Mouse (Mus musculus): Measurements from ENCODE around the gene Polr2e. TPM values are rescaled to one million over a fixed set of nuclear protein-coding genes. Genes with fewer than 3 reads are reported as not detected.

Gene Polr2e
- polyA plus RNA-seq (2015; fragmentation: Nextera tagmentation; extraction: Ambion mirVana): 206 and 218 TPM in 2 replicates

DNA sequence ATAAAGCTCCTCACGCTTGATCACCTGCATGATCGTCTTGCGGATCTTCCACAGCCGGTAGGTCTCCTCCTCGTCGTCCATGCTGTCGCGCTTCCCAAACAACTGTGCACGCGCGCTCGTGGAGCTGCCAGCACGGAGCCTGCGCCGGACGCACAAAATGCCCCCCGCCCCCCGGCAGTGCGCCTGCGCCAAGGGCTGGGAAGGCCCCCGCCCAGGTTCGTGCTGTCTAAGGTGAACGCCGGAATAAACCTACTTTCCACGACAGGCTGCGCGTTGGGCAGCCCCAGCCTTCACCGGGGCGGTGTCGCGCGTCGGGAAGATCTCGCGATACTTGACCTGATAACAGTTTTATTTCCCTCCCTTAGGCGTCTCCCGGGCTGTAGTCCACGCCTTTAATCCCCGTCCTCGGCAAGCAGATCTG, at the start of gene Polr2e:
TSS of gene Polr2e (minus strand) at position 237 of the 421 bp plus-strand sequence.
- peak within 1 kb of the TSS; percentile 73 for H3K4me2 ChIP-seq (replicated peaks)
- peak within 1 kb of the TSS; percentile 45; the same call in 1 of the 2 replicates for H3K27ac ChIP-seq
- peak within 1 kb of the TSS; percentile 69 for H3K4me3 ChIP-seq (replicated peaks)
- H3K9ac ChIP-seq: peak within 1 kb of the TSS; percentile 70
- H3K9me3 ChIP-seq: no peaks in the 10 kb centered on the region
- peak; percentile 96 for ATAC-seq
- H3K36me3 ChIP-seq: peaks cover 28% of the 10 kb centered on the region
- H3K4me1 ChIP-seq (replicated peaks): peaks cover 17% of the 10 kb centered on the region
- WGBS: under 1% methylated on average over 40 of the region's 40 CpGs
- no peaks in the 10 kb centered on the region for H3K27me3 ChIP-seq (replicated peaks)

DNA sequence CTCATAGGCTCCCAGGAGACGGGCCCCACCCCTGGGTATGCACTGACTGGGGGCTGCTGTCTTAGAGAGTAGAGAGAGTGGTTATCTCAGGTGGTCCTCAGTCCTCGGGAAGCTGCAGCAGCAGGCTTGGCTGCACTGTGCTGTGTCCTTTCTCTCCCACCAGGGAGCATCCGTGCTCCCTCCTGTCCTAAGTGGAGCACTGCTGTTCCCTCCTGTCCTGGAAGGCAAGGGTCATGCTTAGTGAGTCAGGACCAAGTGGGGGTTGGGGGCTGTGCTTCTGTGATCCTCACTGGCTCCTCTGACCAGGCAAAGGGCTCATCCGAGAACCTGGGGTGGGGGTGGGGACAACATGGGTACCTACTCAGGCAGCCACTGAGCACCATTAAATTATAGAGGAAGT, 49.6 kb upstream of the Polr2e start:
- H3K27me3 ChIP-seq (replicated peaks): no peaks in the 10 kb centered on the region
- no peak overlapping the region for H3K4me2 ChIP-seq (replicated peaks)
- H3K4me1 ChIP-seq (replicated peaks): 0 out of 2 replicates have a peak, but pooled peaks cover 15% of the 10 kb centered on the region
- no peak overlapping the region for H3K27ac ChIP-seq
- ATAC-seq: 0 out of 2 replicates have a peak, but pooled peaks have one; percentile 25
- H3K9ac ChIP-seq: no peak overlapping the region
- H3K4me3 ChIP-seq (replicated peaks): no peak overlapping the region
- H3K9me3 ChIP-seq: no peaks in the 10 kb centered on the region
- peaks cover 3% of the 10 kb centered on the region; the same call in 1 of the 2 replicates for H3K36me3 ChIP-seq
- WGBS: 55% methylated on average over 4 of the region's 4 CpGs

DNA sequence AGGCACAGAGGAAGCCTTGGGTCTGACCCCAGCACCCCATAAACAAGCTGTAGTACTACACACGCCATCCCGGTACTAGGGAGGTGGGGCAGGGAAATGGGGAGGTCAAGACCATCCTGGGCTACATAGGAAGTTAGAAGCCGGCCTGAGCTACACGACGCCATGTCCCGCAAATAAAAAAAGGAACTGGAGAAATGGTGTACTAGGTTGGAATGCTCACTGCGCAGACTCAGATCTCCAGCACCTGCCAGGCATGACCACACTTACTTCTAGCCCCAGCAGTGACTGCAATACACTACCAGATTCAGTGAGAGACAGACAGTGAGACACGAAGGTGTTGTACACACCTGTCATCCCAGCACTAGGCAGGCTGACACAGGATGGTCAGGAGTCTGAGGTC, 47.9 kb upstream of the Polr2e start:
- H3K27ac ChIP-seq: no peak overlapping the region
- peaks cover 16% of the 10 kb centered on the region; the same call in 1 of the 2 replicates for H3K4me1 ChIP-seq (replicated peaks)
- no peak for ATAC-seq
- peaks cover 10% of the 10 kb centered on the region for H3K36me3 ChIP-seq
- H3K27me3 ChIP-seq (replicated peaks): no peaks in the 10 kb centered on the region
- H3K4me3 ChIP-seq (replicated peaks): no peak overlapping the region
- no peaks in the 10 kb centered on the region for H3K9me3 ChIP-seq
- WGBS: 87% methylated on average over 8 of the region's 8 CpGs
- H3K9ac ChIP-seq: no peak overlapping the region
- no peak overlapping the region for H3K4me2 ChIP-seq (replicated peaks)

DNA sequence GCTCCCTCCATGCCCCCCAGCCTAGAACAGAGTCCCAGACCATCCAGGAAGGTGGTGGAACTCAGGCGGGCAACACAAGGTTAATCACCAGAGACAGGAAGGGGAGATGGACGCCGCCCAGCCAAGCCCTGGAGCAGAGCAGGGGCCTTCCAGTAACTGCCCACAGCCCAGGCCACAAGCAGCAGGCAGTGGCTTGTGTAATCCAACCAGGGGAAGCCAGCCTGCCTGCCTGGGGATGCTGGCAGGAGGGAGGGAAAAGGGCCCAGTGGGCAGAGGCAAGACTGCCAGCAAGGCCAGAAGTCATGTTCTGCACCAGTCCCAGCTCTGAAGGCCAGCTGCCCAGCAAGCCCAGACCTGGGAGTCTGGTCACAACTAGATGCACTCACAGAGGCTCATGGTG, 47.3 kb upstream of the Polr2e start:
- peaks cover 16% of the 10 kb centered on the region; the same call in 1 of the 2 replicates for H3K4me1 ChIP-seq (replicated peaks)
- no peak overlapping the region for H3K27ac ChIP-seq
- H3K9me3 ChIP-seq: no peaks in the 10 kb centered on the region
- H3K9ac ChIP-seq: no peak overlapping the region
- WGBS: 68% methylated on average over 3 of the region's 3 CpGs
- no peaks in the 10 kb centered on the region for H3K27me3 ChIP-seq (replicated peaks)
- no peak overlapping the region for H3K4me2 ChIP-seq (replicated peaks)
- H3K4me3 ChIP-seq (replicated peaks): no peak overlapping the region
- H3K36me3 ChIP-seq: peaks cover 15% of the 10 kb centered on the region
- ATAC-seq: no peak

DNA sequence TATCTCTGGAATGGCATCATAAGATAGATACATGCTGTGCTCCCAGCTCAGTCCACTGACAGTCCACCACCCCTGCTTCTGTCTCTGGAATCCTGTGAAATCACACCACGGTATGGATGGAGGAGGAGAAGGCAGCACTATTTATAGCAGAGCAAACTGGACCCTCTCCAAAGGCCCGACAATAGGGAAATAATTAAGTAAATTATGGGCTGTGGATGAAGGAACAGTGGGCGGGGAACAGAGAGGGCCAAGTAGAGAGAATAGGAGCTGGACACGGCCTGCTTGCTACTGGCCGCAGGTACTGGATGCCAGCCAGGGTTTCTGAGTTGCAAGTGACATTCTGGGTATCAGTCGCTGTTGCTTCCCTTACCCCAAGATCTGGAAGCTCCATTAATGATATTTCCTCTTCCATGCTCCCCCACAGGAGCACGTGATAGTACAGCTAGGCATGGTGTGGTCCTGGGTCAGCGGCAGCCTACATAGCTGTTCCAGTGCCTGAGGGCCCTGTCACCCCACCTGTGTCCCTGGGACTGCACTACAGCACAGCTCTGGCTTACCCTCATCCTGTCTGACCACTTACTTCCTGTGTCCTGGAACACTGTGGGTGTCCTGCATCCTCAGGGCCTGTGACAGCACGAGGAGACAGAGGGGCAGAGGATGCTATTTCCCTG, 45.4 kb upstream of the Polr2e start:
- H3K9me3 ChIP-seq: no peaks in the 10 kb centered on the region
- H3K9ac ChIP-seq: 0 out of 2 replicates have a peak overlapping the region, but pooled peaks have one; percentile 8
- ATAC-seq: no peak
- H3K4me1 ChIP-seq (replicated peaks): peaks cover 21% of the 10 kb centered on the region; the same call in 1 of the 2 replicates
- H3K4me3 ChIP-seq (replicated peaks): no peak overlapping the region
- WGBS: 63% methylated on average over 9 of the region's 9 CpGs
- H3K27me3 ChIP-seq (replicated peaks): no peaks in the 10 kb centered on the region
- no peak overlapping the region for H3K4me2 ChIP-seq (replicated peaks)
- 0 out of 2 replicates have a peak overlapping the region, but pooled peaks have one; percentile 2 for H3K27ac ChIP-seq
- H3K36me3 ChIP-seq: peaks cover 29% of the 10 kb centered on the region

DNA sequence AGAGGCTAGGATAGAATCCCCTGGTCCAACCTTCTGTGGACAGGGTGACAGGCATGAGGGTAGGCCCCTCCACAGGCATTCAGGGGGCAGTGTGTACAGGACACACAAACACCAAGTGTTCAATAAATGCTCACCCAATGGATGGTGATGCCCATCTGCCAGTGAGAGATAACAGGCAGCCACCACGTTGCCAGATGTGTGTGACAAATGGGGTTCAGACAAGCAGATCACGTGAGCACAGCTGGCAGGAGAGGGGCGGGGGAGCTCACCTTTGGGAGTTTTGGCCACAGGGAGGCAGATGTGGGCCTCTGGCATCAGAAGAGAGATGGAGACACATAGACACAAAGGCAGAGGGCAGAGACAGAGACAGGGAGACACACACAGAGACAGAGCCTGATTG, 41.5 kb upstream of the Polr2e start:
- 73% methylated on average over 3 of the region's 3 CpGs for WGBS
- Histone ChIP-seq H3K36me3 (peaks cover 33% of the 10 kb centered on the region), H3K4me1 (replicated peaks) (peaks cover 21% of the 10 kb centered on the region; the same call in 1 of the 2 replicates), H3K27ac (no peak overlapping the region), H3K27me3 (replicated peaks) (no peaks in the 10 kb centered on the region), H3K9me3 (no peaks in the 10 kb centered on the region), H3K4me2 (replicated peaks) (no peak overlapping the region), H3K9ac (no peak overlapping the region), H3K4me3 (replicated peaks) (no peak overlapping the region)
- ATAC-seq: peak; percentile 52; the same call in 1 of the 2 replicates

DNA sequence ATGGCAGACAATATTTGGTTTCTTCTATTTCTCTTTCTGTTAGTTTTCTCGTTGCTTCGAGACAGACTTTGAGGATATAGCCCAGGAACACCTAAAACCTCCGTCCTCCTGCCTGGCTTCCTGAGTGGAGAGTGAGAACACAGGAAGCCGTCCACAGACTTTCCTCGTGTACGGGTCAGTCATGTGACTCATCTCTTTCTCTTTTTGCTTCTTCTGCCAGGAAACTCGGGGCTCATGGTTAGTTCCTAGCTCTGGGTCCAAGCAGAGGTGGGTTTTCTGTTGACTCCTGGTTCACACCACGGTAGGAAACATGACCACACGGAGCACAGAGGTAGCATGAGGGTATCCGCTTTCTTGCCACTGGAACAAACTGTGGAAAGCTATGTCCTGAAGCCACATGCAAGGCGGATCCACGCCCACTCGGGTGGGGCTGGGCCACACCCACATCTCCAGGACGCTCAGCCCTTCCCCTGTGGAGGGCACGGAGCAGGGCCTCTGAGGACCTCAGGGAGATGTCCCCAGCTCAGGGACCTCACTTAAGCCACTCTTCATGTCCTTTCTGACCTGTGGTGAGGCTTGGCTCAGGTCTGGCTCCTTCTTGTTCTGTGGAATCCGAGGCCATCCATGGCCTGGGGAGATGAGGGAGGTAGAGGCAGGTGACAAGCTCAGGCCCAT, 40.9 kb upstream of the Polr2e start:
- H3K27ac ChIP-seq: no peak overlapping the region
- peak; percentile 66; the same call in 1 of the 2 replicates for ATAC-seq
- H3K4me2 ChIP-seq (replicated peaks): no peak overlapping the region
- no peaks in the 10 kb centered on the region for H3K27me3 ChIP-seq (replicated peaks)
- H3K4me1 ChIP-seq (replicated peaks): peaks cover 27% of the 10 kb centered on the region
- peaks cover 33% of the 10 kb centered on the region for H3K36me3 ChIP-seq
- WGBS: 71% methylated on average over 16 of the region's 16 CpGs
- no peak overlapping the region for H3K9ac ChIP-seq
- no peaks in the 10 kb centered on the region for H3K9me3 ChIP-seq
- H3K4me3 ChIP-seq (replicated peaks): no peak overlapping the region

DNA sequence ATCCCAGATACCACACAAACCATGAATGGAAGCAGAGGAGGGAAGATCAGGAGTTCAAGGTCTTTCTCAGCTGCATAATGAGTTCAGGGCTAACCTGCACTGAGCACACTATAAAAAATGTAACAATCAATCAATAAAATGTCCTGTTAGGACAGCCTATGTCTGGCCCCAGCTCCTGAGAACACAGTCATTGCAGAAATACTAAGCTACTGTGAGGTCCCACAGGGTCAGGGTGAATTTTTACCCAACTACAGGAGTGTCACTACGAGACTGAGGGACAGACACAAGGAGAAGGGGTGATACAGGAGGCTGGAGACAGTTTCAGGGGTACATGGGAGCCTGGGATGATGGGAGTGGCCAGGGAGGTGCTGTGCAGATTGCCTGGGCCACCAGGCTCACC, 38.8 kb upstream of the Polr2e start:
- H3K36me3 ChIP-seq: peaks cover 27% of the 10 kb centered on the region
- peaks cover 25% of the 10 kb centered on the region for H3K4me1 ChIP-seq (replicated peaks)
- H3K9me3 ChIP-seq: no peaks in the 10 kb centered on the region
- H3K4me3 ChIP-seq (replicated peaks): no peak overlapping the region
- no peak overlapping the region for H3K9ac ChIP-seq
- no peaks in the 10 kb centered on the region for H3K27me3 ChIP-seq (replicated peaks)
- 96% methylated on average over 1 of the region's 1 CpGs for WGBS
- no peak overlapping the region for H3K4me2 ChIP-seq (replicated peaks)
- no peak overlapping the region for H3K27ac ChIP-seq
- no peak for ATAC-seq

DNA sequence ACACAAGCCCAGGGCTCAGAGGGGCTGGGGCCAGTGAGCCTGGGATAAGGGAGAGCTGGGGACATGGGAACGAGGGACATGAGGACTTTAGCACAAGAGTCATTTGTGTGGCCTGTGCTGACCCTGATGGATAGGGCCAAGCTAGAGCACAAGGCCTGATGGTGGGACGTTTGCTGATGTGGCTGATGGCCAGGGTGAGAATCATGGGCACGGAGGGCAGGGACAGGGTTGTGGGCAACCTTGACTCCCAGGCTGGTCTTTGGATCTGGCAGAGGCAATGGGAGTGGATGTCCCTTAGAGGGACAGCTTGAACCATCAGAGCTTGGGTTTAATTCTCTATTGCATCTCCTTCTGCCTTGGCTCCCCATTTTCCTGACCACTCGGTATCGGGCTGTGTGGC, 37.7 kb upstream of the Polr2e start:
- Histone ChIP-seq H3K9ac (no peak overlapping the region), H3K36me3 (peaks cover 22% of the 10 kb centered on the region), H3K27me3 (replicated peaks) (no peaks in the 10 kb centered on the region), H3K4me3 (replicated peaks) (no peak overlapping the region), H3K4me1 (replicated peaks) (peaks cover 21% of the 10 kb centered on the region), H3K27ac (no peak overlapping the region), H3K9me3 (no peaks in the 10 kb centered on the region), H3K4me2 (replicated peaks) (no peak overlapping the region)
- ATAC-seq: no peak
- WGBS: 91% methylated on average over 5 of the region's 5 CpGs

DNA sequence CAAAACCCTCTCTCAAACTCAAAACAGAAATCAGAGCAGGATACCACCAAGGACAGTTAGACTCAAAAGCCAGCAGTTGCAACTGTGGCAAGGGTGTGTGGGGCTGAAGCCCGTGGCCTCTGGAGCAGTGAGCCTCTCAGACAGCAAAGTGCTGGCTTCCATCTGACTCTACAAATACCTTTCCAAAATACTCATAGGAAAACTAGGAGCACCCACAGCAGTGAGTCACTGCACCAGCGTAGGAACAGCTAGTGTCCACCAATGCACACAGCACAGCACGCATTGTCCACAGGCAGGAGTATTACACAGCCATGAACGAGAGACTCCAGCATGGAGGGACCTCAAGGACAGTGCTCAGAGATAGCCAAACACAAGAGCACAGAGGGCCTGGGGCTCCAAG, 36.8 kb upstream of the Polr2e start:
- H3K9ac ChIP-seq: no peak overlapping the region
- WGBS: 86% methylated on average over 4 of the region's 4 CpGs
- peaks cover 25% of the 10 kb centered on the region for H3K4me1 ChIP-seq (replicated peaks)
- H3K4me2 ChIP-seq (replicated peaks): no peak overlapping the region
- no peaks in the 10 kb centered on the region for H3K9me3 ChIP-seq
- no peak for ATAC-seq
- H3K36me3 ChIP-seq: peaks cover 17% of the 10 kb centered on the region
- H3K27ac ChIP-seq: no peak overlapping the region
- H3K4me3 ChIP-seq (replicated peaks): no peak overlapping the region
- H3K27me3 ChIP-seq (replicated peaks): no peaks in the 10 kb centered on the region

DNA sequence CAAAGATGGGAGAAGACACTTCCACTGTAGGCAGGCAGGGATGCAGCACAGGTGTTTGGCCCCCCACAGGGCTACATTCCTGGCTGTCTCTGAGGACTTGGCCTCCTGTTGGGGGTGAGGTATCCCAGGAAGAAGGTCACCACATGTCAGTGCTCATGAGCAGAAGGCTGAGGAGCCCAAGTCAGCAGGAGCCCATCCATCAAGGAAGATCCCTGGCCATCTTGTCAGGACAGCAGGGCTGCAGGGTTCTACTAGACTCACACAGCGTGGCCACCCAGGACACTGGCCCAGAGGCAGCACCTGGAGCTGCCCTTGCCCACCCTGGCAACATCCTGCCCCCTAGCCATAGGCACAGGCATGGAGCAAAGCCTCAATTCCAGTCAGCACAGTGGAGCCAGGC, 36.3 kb upstream of the Polr2e start:
- no peak overlapping the region for H3K4me3 ChIP-seq (replicated peaks)
- H3K9me3 ChIP-seq: no peaks in the 10 kb centered on the region
- no peak for ATAC-seq
- WGBS: 33% methylated on average over 1 of the region's 1 CpGs
- H3K4me2 ChIP-seq (replicated peaks): no peak overlapping the region
- peaks cover 26% of the 10 kb centered on the region for H3K4me1 ChIP-seq (replicated peaks)
- H3K9ac ChIP-seq: no peak overlapping the region
- peaks cover 14% of the 10 kb centered on the region for H3K36me3 ChIP-seq
- no peaks in the 10 kb centered on the region for H3K27me3 ChIP-seq (replicated peaks)
- peak overlapping the region; percentile 41; the same call in 1 of the 2 replicates for H3K27ac ChIP-seq

DNA sequence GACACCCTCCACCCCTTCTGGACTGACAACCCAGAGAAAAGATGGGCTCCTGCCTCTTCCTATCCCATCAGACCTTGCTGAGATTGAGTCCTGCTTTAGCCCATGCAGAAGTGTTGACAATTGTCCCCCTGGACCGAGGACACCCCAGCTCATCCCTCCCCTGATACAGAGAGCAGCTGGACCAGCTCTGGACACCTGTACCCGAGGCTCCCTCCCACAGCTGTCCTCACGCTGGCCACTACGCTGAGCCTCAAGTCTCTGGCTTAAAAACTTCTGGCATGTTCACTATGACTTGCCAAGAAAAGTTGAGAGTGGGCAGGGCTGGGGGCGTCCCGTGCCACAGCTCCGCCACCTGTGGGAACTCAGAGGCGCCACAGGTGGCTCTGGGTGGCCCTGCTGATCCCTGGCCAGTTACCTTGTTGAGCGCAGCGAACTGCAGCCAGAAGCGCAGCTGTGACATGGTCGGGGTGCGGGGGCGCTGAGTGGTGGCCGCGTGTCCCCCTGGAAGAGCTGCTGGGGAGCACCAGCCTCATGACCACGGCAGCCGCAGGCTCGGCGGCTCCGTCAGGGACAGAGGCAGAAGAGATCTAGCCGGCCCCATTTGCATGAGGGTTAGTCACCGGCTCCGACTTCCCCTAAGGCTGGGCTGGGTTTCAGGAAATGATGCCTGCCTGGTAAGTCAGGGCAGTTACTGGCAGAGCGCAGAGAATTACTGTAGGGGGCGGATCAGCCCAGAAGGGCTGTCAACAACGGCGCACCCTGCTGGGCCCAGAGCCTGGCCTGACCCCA, 35.4 kb upstream of the Polr2e start:
- peak overlapping the region; percentile 67 for H3K4me2 ChIP-seq (replicated peaks)
- WGBS: 21% methylated on average over 28 of the region's 28 CpGs
- H3K9me3 ChIP-seq: no peaks in the 10 kb centered on the region
- H3K9ac ChIP-seq: peak overlapping the region; percentile 30; the same call in 1 of the 2 replicates
- peak overlapping the region; percentile 27 for H3K4me3 ChIP-seq (replicated peaks)
- H3K27ac ChIP-seq: peak overlapping the region; percentile 41
- H3K4me1 ChIP-seq (replicated peaks): peaks cover 24% of the 10 kb centered on the region
- H3K36me3 ChIP-seq: peaks cover 8% of the 10 kb centered on the region; the same call in 1 of the 2 replicates
- ATAC-seq: peak; percentile 81
- no peaks in the 10 kb centered on the region for H3K27me3 ChIP-seq (replicated peaks)

All from intestine, embryonic 15.5 days (tissue).